Mouse (Mus musculus): Measurements from ENCODE around the gene Bbs5.

- TF ChIP-seq CTCF (IDR thresholded peaks at IDR 0.05; ENCODE audit: extremely low read depth, insufficient read length, insufficient replicate concordance, low read depth, low read length) (no peak), POLR2A (IDR thresholded peaks at IDR 0.05; ENCODE audit: low read depth, low read length) (no peak)
Measured at GRCm38 (mm10) chr2:69673723-69674122, 26.8 kb downstream of the Bbs5 start.
